Mouse (Mus musculus) lung, postnatal 0 days (tissue): ENCODE data around the gene Krtap17-1.

ENCODE experiments used
- CTCF ChIP-seq: IDR thresholded peaks from 2 replicates; pipeline ENCODE4 v1.5.1; 2016; ENCODE audit warnings: antibody characterized with exemption, mild to moderate bottlenecking
- EP300 ChIP-seq: IDR thresholded peaks from 2 replicates; pipeline ENCODE4 v1.6.1; 2016; ENCODE audit warnings: antibody characterized with exemption, mild to moderate bottlenecking, control low read depth

GRCm38 (mm10) chr11:100005905-100006304 lies 12.1 kb upstream of the Krtap17-1 start:
- TF ChIP-seq CTCF (no peak), EP300 (no peak)
